Mouse (Mus musculus) liver, embryonic 14 days (tissue): ENCODE results near the gene Best1. TPM values are rescaled to one million over a fixed set of nuclear protein-coding genes. Genes with fewer than 3 reads are reported as not detected.

Experiments used
- polyA plus RNA-seq: library from polyadenylated mRNA; depleted of rRNA; stranded (reverse); fragments of >200 nt; gene quantifications from 2 replicates; pipeline ENCODE4 v1.2.3, GENCODE M21; 2012; rRNA removed

The Best1 gene
- polyA plus RNA-seq = 0.02 and 0.05 TPM in 2 replicates

GRCm38 (mm10) chr19:10001206-10001969 is at the start of gene Best1, which contains the start of gene Rab3il1:
Gene Best1, minus strand, starts transcription at chr19:10001633.
Gene Rab3il1, plus strand, starts transcription at chr19:10001669.

DNA sequence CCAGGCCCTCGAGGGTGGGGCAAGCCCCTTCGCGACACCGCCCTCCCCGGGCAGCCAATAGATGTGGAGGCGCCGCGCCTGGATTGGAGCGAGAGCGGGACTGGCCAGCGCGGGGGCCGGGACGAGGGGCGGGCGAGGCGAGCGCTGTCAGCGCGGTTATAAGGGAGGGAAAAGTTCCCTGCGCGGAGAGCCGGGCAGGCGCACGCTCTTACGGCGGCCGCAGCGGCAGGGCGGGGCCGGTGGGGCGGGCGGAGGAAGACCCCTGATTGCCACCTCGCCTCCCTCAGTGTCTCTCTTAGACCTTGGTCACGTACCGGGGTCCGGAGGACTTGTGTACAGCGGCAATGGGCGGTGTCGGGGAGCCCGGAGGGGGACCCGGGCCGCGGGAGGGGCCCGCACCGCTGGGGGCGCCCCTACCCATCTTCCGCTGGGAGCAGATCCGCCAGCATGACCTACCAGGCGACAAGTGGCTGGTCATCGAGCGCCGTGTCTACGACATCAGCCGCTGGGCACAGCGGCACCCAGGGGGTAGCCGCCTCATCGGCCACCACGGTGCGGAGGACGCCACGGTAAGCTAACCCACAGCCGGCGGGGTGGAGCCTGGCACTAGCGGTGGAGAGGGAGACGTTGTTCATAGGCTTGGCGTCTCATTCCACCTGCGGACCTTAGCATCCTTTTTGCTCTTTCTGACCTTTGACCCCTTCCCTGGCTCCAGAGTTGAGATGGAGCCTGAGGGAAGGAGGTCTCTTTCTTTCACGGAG is 40.1 kb upstream of the Best1 start, which contains the start of gene Fads3:
Gene Fads3, plus strand, starts transcription at position 182 of the 761 bp plus-strand sequence.

GRCm38 (mm10) chr19:9980258-9980657 is 21.2 kb downstream of the Best1 start, which contains the start of gene Fth1:
Gene Fth1, plus strand, starts transcription at chr19:9980598.

Other genes with a start within 250 kb of the Best1 start
- gene Scgb2a2, start 154.1 kb downstream of the Best1 start, polyA plus RNA-seq = not detected in 2 replicates
- gene Incenp, start 102.1 kb downstream of the Best1 start, polyA plus RNA-seq = 68.8 and 73.2 TPM in 2 replicates
- gene Fth1, start 21.0 kb downstream of the Best1 start, polyA plus RNA-seq = 1,480 and 1,744 TPM in 2 replicates
- gene Rab3il1, start within 50 bp of the Best1 start, polyA plus RNA-seq = 99.0 and 121 TPM in 2 replicates
- 6.2 and 8.6 TPM in 2 replicates for gene Fads3, start 39.9 kb upstream of the Best1 start, polyA plus RNA-seq
- gene Fads2, start 100.1 kb upstream of the Best1 start, polyA plus RNA-seq = 37.6 and 41.0 TPM in 2 replicates
- 30.4 and 33.9 TPM in 2 replicates for gene Fads1, start 181.3 kb upstream of the Best1 start, polyA plus RNA-seq
- gene Tmem258, start 202.4 kb upstream of the Best1 start, polyA plus RNA-seq = 77.9 and 80.6 TPM in 2 replicates
- 70.1 and 84.8 TPM in 2 replicates for gene Fen1, start 202.5 kb upstream of the Best1 start, polyA plus RNA-seq
- 4.8 and 5.8 TPM in 2 replicates for gene Myrf, start 239.1 kb upstream of the Best1 start, polyA plus RNA-seq